Mouse (Mus musculus) ES-Bruce4 (cell line): Measurements from ENCODE around the gene Auts2. TPM values are rescaled to one million over a fixed set of nuclear protein-coding genes. Genes with fewer than 3 reads are reported as not detected.

Experiments used
- H3K27ac ChIP-seq: 2 replicates; pipeline ENCODE4 v1.5.1; 2012; ENCODE audit warnings: low read length, inconsistent platforms; ENCODE audit not compliant: insufficient read depth
- H3K27me3 ChIP-seq: 2 replicates; pipeline ENCODE4 v1.6.1; 2012; ENCODE audit warnings: mild to moderate bottlenecking, low read length, inconsistent platforms; ENCODE audit not compliant: control insufficient read depth, poor library complexity, insufficient read depth, severe bottlenecking
- H3K36me3 ChIP-seq: 2 replicates; pipeline ENCODE4 v1.6.1; 2012; ENCODE audit warnings: inconsistent platforms, mild to moderate bottlenecking, low read length, moderate library complexity; ENCODE audit not compliant: control insufficient read depth, poor library complexity, insufficient read depth, severe bottlenecking
- H3K4me1 ChIP-seq: one replicate; pipeline ENCODE4 v1.8.1; 2011; ENCODE audit warnings: low read length; ENCODE audit not compliant: control insufficient read depth, insufficient read depth
- H3K4me3 ChIP-seq: 2 replicates; pipeline ENCODE4 v1.5.1; 2011; ENCODE audit warnings: low read depth, mild to moderate bottlenecking, low read length
- H3K9ac ChIP-seq: 2 replicates; pipeline ENCODE4 v1.6.1; 2012; ENCODE audit warnings: low read depth, mild to moderate bottlenecking, inconsistent platforms; ENCODE audit not compliant: poor library complexity, severe bottlenecking
- H3K9me3 ChIP-seq: replicated peaks from 2 replicates; pipeline ENCODE4 v1.6.1; 2012; ENCODE audit warnings: mild to moderate bottlenecking, low read length, inconsistent platforms; ENCODE audit not compliant: control insufficient read depth, poor library complexity, insufficient read depth, severe bottlenecking
- CTCF ChIP-seq: IDR thresholded peaks from one replicate; pipeline ENCODE4 v1.8.1; 2011; ENCODE audit warnings: low read depth, low read length
- EP300 ChIP-seq: IDR thresholded peaks from 2 replicates; pipeline ENCODE4 v1.6.1; 2011; ENCODE audit warnings: low read depth, low read length; ENCODE audit not compliant: insufficient read depth
- POLR2A ChIP-seq: IDR thresholded peaks from one replicate; pipeline ENCODE4 v1.8.1; 2011; ENCODE audit warnings: low read length; ENCODE audit not compliant: insufficient read depth
- polyA plus RNA-seq: library from polyadenylated mRNA; stranded (reverse); fragments of >200 nt; gene quantifications from 2 replicates; pipeline ENCODE4 v1.2.4, GENCODE M21; 2011; ENCODE audit warnings: low read depth; ENCODE audit not compliant: missing spikeins, insufficient read depth, insufficient read length

The Auts2 gene
- polyA plus RNA-seq, 1 experiment, result 23.4 TPM

- Histone ChIP-seq H3K36me3 (no peaks in the 10 kb centered on the region), H3K4me3 (no peak overlapping the region), H3K27me3 (no peaks in the 10 kb centered on the region), H3K4me1 (no peaks in the 10 kb centered on the region), H3K9ac (no peak overlapping the region), H3K9me3 (no peaks in the 10 kb centered on the region), H3K27ac (no peak overlapping the region)
- no peak for TF ChIP-seq EP300
- no peak for TF ChIP-seq CTCF
- TF ChIP-seq POLR2A, result no peak
These were observed 776.0 kb downstream of the Auts2 start for GRCm38 (mm10) chr5:131767176-131767575.

GRCm38 (mm10) chr5:131759432-131759831 lies 783.7 kb downstream of the Auts2 start:
- no peaks in the 10 kb centered on the region for H3K9me3 ChIP-seq
- no peaks in the 10 kb centered on the region for H3K4me1 ChIP-seq
- H3K9ac ChIP-seq, result no peak overlapping the region
- TF ChIP-seq POLR2A (no peak), EP300 (no peak), CTCF (no peak)
- H3K27me3 ChIP-seq, result no peaks in the 10 kb centered on the region
- H3K36me3 ChIP-seq, result no peaks in the 10 kb centered on the region
- no peak overlapping the region for H3K4me3 ChIP-seq
- H3K27ac ChIP-seq, result no peak overlapping the region

GRCm38 (mm10) chr5:131750330-131750729 lies 792.8 kb downstream of the Auts2 start:
- Histone ChIP-seq H3K4me3 (no peak overlapping the region), H3K36me3 (no peaks in the 10 kb centered on the region), H3K27ac (no peak overlapping the region), H3K4me1 (no peaks in the 10 kb centered on the region), H3K9ac (no peak overlapping the region), H3K27me3 (no peaks in the 10 kb centered on the region), H3K9me3 (no peaks in the 10 kb centered on the region)
- TF ChIP-seq CTCF, result no peak
- no peak for TF ChIP-seq POLR2A
- TF ChIP-seq EP300, result no peak

DNA sequence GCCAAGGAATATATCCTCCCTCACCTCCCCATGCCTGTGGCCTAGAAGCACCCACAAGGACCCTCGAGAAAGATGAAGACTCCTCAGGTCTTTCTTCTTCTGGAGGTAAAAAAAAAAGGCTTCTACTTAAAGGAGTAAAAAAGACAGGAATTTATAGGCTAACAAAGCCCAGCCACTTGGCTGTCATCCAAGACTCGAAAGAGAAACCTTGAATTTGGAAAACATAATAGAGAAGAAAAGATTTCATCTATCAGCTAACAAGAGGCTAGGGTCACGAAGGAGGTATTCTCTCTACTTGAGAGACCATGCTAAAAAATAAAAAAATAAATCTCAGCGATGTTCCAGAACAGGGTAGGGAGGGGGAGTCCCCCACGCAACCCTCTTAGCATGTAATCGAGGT lies 793.9 kb downstream of the Auts2 start:
- Histone ChIP-seq H3K27me3 (no peaks in the 10 kb centered on the region), H3K4me1 (no peaks in the 10 kb centered on the region), H3K36me3 (no peaks in the 10 kb centered on the region), H3K27ac (no peak overlapping the region), H3K9ac (no peak overlapping the region), H3K4me3 (no peak overlapping the region), H3K9me3 (no peaks in the 10 kb centered on the region)
- no peak for TF ChIP-seq CTCF
- no peak for TF ChIP-seq POLR2A
- no peak for TF ChIP-seq EP300

GRCm38 (mm10) chr5:131743069-131743468 lies 800.1 kb downstream of the Auts2 start:
- TF ChIP-seq EP300 (no peak), POLR2A (no peak), CTCF (no peak)
- H3K4me3 ChIP-seq, result no peak overlapping the region
- H3K27me3 ChIP-seq, result no peaks in the 10 kb centered on the region
- H3K4me1 ChIP-seq, result no peaks in the 10 kb centered on the region
- H3K9ac ChIP-seq, result no peak overlapping the region
- H3K36me3 ChIP-seq, result no peaks in the 10 kb centered on the region
- no peak overlapping the region for H3K27ac ChIP-seq
- no peaks in the 10 kb centered on the region for H3K9me3 ChIP-seq

DNA sequence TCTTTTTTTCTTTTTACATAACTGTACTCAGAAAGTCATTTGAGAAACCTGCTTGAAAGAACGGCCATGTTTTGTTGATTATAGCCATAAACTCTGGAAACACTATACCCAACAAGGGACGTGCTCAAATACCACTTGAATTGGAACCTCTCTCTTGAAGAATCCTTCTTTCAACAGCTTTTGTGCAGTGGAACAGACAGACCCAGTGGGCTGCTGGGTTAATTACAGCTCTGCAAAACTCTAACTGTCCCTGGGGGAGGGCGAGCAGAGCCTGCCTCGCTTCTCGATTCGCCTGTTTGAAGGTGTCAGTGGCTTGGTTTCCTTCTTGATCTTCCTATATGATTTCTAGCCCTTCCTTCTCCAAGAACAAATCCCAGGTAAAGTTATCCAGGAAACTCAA lies 805.7 kb downstream of the Auts2 start:
- H3K9ac ChIP-seq, result no peak overlapping the region
- TF ChIP-seq POLR2A (no peak), EP300 (no peak), CTCF (no peak)
- H3K4me3 ChIP-seq, result no peak overlapping the region
- H3K4me1 ChIP-seq, result no peaks in the 10 kb centered on the region
- H3K27ac ChIP-seq, result no peak overlapping the region
- no peaks in the 10 kb centered on the region for H3K36me3 ChIP-seq
- H3K27me3 ChIP-seq, result no peaks in the 10 kb centered on the region
- H3K9me3 ChIP-seq, result no peaks in the 10 kb centered on the region
